Mouse (Mus musculus) cerebellum, adult 2 months (tissue): Measurements from ENCODE around the gene Tor3a. TPM values are rescaled to one million over a fixed set of nuclear protein-coding genes. Genes with fewer than 3 reads are reported as not detected.

Experiments used
- DNase-seq, 2 experiments: peaks; one replicate each; pipeline ENCODE4 v3.0.0; 2021
- H3K27ac ChIP-seq: fragments of 200-500 bp; 2 replicates; pipeline ENCODE4 v1.5.1; 2012; ENCODE audit warnings: low read length, control low read depth, inconsistent platforms; ENCODE audit not compliant: insufficient read depth
- H3K27me3 ChIP-seq: fragments of 200-500 bp; 2 replicates; pipeline ENCODE4 v1.6.1; 2012; ENCODE audit warnings: inconsistent platforms, mild to moderate bottlenecking, low read length, moderate library complexity; ENCODE audit not compliant: control insufficient read depth, insufficient read depth
- H3K4me1 ChIP-seq: fragments of 200-500 bp; 2 replicates; pipeline ENCODE4 v1.6.1; 2011; ENCODE audit warnings: low read length; ENCODE audit not compliant: control insufficient read depth, insufficient read depth
- H3K4me3 ChIP-seq: fragments of 200-500 bp; replicated peaks from 2 replicates; pipeline ENCODE3; 2011; ENCODE audit warnings: mild to moderate bottlenecking, low read depth, low read length, control low read depth; ENCODE audit not compliant: insufficient read depth
- CTCF ChIP-seq: fragments of 200-500 bp; IDR thresholded peaks from 2 replicates; pipeline ENCODE4 v1.5.1; 2011; ENCODE audit warnings: low read depth, mild to moderate bottlenecking, control low read depth, low read length, moderate library complexity, borderline replicate concordance; ENCODE audit not compliant: insufficient read depth
- POLR2A ChIP-seq: fragments of 200-500 bp; IDR thresholded peaks from 2 replicates; pipeline ENCODE4 v1.6.1; 2011; ENCODE audit warnings: low read length, control low read depth, borderline replicate concordance; ENCODE audit not compliant: insufficient read depth
- WGBS: fragments of 180-500 bp; shearing (Covaris S2); methylation state at CpG from one replicate; pipeline ENCODE4 v1.1.7; 2018; 5-methylcytosine and 5-hydroxymethylcytosine counted together
- polyA plus RNA-seq: library from polyadenylated mRNA; depleted of rRNA; stranded (reverse); fragments of >200 nt; gene quantifications from 2 replicates; pipeline ENCODE4 v1.2.3, GENCODE M21; 2012

Tor3a gene
- polyA plus RNA-seq, 1 experiment: 6.1 TPM

DNA sequence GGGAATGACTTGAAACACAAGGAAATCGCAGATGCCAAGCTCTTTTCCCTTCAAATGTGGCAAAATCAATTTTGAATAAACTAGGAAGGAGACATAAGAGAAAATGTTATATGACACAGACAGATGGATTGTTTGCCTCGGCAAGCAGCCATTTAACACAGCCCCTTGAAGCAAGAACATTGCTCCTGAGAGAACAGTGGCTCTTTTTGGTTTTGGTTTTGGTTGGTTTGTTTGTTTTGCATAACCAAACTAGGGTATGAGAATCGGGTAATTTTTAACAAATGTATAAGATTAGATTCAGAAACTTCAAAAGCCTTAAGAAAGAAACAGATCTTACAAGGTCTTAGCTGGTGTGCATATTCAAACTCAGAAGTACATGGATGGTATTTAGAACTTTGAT lies 53.2 kb downstream of the Tor3a start:
- no peak for DNase-seq
- Histone ChIP-seq H3K4me1 (peaks cover 4% of the 10 kb centered on the region; the same call in 1 of the 2 replicates), H3K4me3 (no peak overlapping the region), H3K27me3 (no peaks in the 10 kb centered on the region), H3K27ac (no peak overlapping the region)
- 80% methylated on average over 3 of the region's 3 CpGs for WGBS
- TF ChIP-seq POLR2A (no peak), CTCF (no peak)

DNA sequence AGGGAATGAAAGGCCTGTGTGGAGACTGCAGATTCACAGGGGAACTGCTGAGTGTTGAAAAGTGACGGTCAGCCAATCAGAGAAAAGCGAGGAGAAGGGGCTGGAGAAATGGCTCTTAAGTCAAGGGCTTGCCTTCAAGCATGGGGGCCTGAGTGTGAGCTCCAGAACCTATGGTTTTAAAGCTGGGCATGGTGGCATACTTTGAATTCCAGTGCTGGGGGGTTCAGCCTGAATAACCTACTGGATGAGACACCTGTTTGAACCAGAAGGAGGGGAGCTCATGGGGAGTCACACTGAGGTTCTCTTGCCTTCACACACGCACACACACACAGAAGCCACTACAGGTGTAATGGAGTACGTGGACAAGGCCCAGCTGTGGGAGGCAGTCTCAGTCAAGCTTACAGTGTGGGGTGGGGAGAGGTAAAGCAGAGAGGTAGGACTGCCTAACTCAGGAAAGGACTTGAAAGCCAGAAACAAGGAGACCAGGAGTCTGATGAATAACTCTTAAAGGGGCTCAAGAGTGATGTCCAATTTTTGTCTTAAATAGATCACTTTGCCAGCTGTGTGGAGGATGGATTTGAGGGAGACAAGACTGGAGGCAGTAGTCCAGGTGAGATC lies 53.8 kb downstream of the Tor3a start:
- no peak for DNase-seq
- no peak overlapping the region for H3K27ac ChIP-seq
- 86% methylated on average over 4 of the region's 4 CpGs for WGBS

DNA sequence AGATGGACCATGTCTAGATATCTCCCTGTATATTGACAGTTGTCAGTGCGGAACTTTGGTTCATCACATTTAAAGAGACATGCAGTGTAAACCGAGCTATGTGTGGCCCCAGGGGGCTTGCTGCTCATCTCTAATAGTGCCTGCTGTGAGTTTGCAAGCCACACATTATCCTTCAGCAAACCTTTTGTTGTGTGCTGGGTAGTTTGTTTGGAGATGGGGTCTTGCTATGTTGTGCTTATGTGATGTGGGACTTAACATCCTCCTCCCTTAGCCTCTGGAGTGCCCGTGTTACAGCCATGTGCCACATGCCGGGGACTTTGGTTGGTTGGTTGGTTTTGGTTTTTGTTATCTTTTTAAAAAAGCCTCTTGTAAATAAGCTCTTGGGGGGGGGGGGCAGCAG lies 56.3 kb downstream of the Tor3a start:
- WGBS: 74% methylated on average over 4 of the region's 4 CpGs
- Histone ChIP-seq H3K27ac (no peak overlapping the region), H3K4me1 (peaks cover 14% of the 10 kb centered on the region; the same call in 1 of the 2 replicates)

More for the DNA sequence above, 53.8 kb downstream of the Tor3a start:
- no peak overlapping the region for H3K4me3 ChIP-seq
- H3K4me1 ChIP-seq: peaks cover 8% of the 10 kb centered on the region; the same call in 1 of the 2 replicates
- H3K27me3 ChIP-seq: no peaks in the 10 kb centered on the region
- TF ChIP-seq CTCF (no peak), POLR2A (no peak)

DNA sequence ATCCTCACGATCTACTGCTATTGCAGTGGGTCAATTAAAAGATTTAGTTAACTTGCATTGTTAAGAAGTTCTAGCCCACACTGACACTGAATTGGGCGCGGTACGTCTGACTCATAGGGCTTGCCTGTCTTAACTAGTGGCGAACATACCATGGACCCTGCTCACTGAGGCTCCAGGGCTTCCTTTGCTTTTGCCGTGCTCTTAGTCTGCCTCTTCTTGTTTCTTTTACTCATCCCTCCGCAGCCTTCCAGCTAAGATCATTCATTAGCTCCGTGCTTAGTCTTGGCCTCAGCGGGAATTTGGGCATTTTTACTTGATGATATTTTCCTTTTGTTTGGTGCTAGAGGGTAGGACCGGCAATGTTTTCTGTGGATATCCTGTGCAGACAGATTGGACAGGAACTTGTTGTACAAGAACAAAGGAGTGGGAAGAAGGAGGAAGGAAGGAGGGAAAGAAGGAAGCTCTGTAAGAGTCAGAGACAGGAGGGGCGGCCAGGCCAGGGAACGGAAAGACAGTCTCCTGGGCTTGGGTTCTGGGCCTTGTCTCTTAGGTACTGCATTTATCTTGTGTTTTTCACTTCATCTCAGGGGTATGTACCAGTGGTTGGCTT lies 57.1 kb downstream of the Tor3a start:
- no peaks in the 10 kb centered on the region for H3K27me3 ChIP-seq
- no peak for TF ChIP-seq CTCF
- TF ChIP-seq POLR2A: no peak
- no peak overlapping the region for H3K27ac ChIP-seq
- H3K4me1 ChIP-seq: peaks cover 14% of the 10 kb centered on the region; the same call in 1 of the 2 replicates
- no peak overlapping the region for H3K4me3 ChIP-seq
- 74% methylated on average over 12 of the region's 12 CpGs for WGBS
- DNase-seq: no peak

More for the DNA sequence above, 56.3 kb downstream of the Tor3a start:
- TF ChIP-seq CTCF (no peak), POLR2A (no peak)
- no peaks in the 10 kb centered on the region for H3K27me3 ChIP-seq
- no peak overlapping the region for H3K4me3 ChIP-seq
- DNase-seq: no peak

DNA sequence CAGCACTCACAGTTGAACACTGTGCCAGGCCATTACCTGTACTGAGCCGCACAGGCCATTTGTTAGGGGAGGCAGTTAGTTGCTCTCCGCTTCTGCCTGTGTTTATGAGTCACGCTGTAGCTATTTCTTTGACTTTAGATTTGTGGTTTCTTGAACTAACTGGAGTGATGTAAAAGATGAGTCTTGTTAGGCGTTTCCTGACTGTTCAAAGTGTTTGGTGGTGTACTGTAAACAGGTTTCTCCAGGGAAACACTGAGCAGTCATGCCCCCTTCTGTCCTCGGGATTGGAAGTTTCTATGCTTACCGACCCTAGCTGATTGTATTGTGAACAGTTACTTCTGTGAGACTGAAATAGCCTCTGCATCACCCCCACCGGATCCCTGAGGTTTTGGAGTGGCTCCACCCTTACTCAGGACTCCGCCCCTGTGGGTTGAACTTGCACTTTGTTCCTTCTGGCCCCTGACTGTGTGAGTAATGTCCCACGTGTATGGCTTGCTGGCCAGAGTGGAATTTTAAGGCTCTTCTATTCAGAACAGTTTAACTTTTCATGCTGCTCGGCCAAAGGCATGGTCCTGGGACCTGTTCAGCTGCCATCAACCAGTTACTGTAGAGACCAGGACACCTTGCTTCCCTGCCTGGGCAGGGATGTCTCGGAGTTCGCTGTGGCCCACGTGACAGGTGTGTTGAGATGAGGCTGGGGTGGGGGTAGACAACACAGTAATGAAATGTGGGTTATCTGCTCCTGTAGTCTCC lies 58.6 kb downstream of the Tor3a start:
- Histone ChIP-seq H3K27me3 (no peaks in the 10 kb centered on the region), H3K4me3 (no peak overlapping the region), H3K27ac (no peak overlapping the region), H3K4me1 (peaks cover 14% of the 10 kb centered on the region; the same call in 1 of the 2 replicates)
- TF ChIP-seq CTCF: no peak
- TF ChIP-seq POLR2A: no peak
- DNase-seq: no peak
- 51% methylated on average over 13 of the region's 13 CpGs for WGBS

DNA sequence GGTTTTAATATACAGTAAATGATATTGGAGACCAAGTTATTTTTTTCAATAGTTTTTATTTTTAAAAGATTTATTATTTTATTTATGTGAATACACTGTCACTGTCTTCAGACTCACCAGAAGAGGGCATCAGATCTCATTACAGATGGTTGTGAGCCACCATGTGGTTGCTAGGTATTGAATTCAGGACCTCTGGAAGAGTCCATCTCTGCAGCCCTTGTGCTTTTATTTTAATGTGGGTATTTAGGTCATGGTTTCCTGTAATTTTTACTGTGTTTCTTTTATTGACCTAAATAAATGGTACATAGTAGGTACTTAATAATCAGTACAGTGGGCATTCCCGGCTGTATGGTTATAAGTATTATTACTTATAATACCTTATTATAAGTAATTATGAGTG lies 59.4 kb downstream of the Tor3a start:
- WGBS: 91% methylated on average over 1 of the region's 1 CpGs

DNA sequence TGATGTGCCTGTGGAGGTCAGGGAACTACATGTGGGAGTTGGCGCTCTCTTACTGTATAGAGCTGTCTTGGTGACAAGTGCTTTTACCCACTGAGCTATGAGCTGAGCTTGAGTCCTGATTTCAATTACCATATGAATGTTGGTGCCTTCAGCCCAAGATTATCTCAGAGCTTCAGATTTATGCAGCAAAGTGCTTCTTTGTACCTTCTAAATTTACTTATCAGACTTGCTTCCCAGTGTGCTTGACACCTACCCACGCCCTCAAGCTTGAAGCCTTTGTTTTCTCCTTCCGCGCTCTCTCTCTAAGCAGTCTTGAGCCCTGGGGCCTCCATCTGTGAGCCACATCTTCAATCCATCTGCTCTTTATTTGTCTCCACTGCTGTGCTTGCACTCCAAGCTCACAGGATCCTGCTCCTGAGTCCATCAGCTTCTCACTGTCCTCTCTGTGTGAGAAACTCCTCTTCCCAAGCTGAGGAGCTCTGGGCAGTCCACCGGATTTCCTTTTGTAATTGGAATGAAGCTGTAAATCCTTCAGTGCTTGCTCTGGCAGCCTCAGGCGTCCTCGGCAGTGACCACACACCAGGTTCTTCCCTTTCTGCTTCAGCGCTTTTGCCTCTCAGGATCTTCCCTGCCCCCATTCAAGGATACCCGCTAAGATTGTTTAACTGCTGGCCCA lies 60.2 kb downstream of the Tor3a start:
- WGBS: 14% methylated on average over 9 of the region's 9 CpGs
- H3K4me1 ChIP-seq: peaks cover 14% of the 10 kb centered on the region; the same call in 1 of the 2 replicates
- no peak for TF ChIP-seq CTCF
- no peak for TF ChIP-seq POLR2A
- peak; percentile 66 to 72 for DNase-seq
- no peaks in the 10 kb centered on the region for H3K27me3 ChIP-seq
- no peak overlapping the region for H3K4me3 ChIP-seq
- peak overlapping the region; percentile 55 for H3K27ac ChIP-seq

More for the DNA sequence above, 59.4 kb downstream of the Tor3a start:
- Histone ChIP-seq H3K4me3 (no peak overlapping the region), H3K4me1 (peaks cover 14% of the 10 kb centered on the region; the same call in 1 of the 2 replicates), H3K27me3 (no peaks in the 10 kb centered on the region), H3K27ac (no peak overlapping the region)
- DNase-seq: no peak
- TF ChIP-seq POLR2A (no peak), CTCF (no peak)
